Mouse (Mus musculus): ENCODE measurements around the gene Kcnab2.

Kcnab2 gene

GRCm38 (mm10) chr4:152392192-152392591 is 85.5 kb downstream of the Kcnab2 start:
- no peak for DNase-seq (ENCODE audit: low spot score in 2 of 2)

- peak in 1 of 2 experiments; percentile 49 for DNase-seq (ENCODE audit: low spot score in 2 of 2)
Measured at GRCm38 (mm10) chr4:152385644-152386043, 92.0 kb downstream of the Kcnab2 start.

- DNase-seq (ENCODE audit: low spot score in 2 of 2) = no peak
Measured at GRCm38 (mm10) chr4:152382528-152383252, 95.0 kb downstream of the Kcnab2 start.

DNA sequence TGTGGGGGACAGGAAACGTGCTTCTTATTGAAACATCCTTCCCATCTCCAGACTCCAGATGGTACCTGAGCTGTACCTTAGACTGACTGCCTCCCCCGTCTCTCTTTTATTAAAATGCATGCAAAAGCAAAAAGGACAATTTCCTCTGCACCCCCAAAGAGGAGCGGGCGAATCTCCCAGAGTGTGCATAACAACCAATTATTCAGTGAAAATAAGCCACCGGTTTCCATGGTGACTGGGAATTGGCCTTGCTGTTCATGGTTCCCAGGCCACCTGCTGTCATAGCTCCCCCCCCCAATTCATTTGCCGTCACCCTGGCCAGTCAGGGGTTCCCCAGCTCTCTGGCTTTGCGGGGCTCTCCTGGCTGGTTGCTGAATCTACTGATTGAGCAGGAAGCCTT is 112.4 kb downstream of the Kcnab2 start:
- DNase-seq (ENCODE audit: low spot score in 2 of 2) = no peak

- DNase-seq (ENCODE audit: low spot score in 2 of 2) = no peak
Measured at GRCm38 (mm10) chr4:152362180-152362579, 115.5 kb downstream of the Kcnab2 start.

- peak in 1 of 2 experiments; percentile 50 for DNase-seq (ENCODE audit: low spot score in 2 of 2)
Measured at GRCm38 (mm10) chr4:152360855-152361254, 116.8 kb downstream of the Kcnab2 start.

DNA sequence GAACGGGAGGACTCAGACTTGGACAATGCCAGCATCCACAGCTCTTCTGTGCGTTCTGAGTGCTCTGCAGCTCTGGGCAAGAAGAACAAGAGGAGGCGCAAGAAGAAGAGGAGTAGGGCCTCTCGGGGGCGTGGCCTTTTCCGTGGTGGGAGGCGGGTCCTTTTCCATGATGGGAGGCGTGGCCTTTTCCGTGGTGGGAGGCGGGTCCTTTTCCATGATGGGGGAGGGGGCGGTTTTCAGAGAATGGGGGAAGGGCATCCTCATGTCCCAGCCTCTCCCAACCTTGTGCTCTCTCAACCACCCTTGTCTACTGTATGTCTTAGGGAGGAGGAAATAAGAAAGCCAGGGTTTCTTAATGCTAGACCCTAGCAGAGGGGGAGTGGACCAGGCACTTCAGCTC is 118.0 kb downstream of the Kcnab2 start:
- no peak for DNase-seq (ENCODE audit: low spot score in 2 of 2)

DNA sequence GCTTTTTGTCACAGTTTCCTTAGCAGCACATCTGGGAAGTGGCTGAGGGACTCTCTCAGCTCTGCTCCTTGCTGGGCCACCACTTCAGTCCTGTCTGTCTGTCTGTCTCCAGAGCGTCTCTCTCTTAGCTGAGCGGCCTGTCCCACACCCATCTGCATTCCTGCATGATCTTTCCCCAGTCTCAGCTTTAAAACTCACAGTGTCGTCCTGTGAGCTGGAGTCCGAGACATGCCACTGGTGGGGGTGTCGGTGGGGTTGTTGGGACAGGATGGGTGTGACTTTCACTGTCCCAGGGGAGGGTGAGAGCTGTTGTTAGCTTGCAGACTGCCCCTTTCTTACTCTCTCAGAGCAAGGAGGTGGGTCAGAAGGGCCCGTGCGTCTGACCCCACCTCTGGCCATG is 122.0 kb downstream of the Kcnab2 start:
- DNase-seq (ENCODE audit: low spot score in 2 of 2) = no peak

GRCm38 (mm10) chr4:152353886-152354637 is 123.6 kb downstream of the Kcnab2 start:
- no peak for DNase-seq (ENCODE audit: low spot score in 2 of 2)

DNA sequence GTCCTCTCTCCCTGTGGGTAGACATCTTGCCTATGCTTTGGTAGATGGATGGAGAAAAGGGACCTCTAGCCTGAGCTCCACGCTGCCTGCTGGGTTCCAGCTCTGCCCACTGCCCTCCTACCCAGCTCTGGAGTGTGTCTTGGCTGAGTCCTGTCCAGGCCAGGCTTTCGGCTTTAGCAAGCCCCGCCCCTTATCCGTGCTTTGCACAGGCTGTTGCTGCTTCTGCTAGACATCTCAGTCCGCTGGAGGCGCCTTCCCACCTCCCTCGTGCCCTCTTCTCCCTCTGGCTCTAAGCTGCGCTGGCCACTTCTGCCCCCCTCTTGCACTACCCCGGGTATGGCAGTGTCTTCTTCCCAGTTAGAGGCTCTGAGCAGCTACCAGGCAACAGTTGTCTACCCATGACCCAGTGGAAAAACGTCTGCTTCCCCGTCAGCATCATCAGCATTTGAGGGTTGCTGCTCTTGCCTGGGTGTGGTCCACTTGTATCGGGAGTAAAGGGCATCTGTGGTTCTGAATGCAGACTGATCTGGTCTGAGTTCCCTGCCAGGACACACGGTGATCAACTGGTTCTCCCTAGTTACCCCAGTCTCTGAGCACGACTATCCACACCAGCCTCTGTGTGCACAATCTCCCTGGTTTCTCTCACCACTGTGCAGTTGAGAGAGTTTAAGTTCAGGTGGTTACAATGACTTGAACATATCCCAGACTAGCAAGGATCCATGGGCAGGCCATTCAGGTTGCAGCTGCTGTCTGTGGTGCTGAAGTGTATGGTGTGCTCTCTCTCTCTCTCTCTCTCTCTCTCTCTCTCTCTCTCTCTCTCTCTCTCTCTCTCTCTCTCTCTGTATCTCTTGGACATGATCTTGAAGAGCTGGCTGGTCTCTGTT is 126.0 kb downstream of the Kcnab2 start:
- no peak for DNase-seq (ENCODE audit: low spot score in 2 of 2)

DNA sequence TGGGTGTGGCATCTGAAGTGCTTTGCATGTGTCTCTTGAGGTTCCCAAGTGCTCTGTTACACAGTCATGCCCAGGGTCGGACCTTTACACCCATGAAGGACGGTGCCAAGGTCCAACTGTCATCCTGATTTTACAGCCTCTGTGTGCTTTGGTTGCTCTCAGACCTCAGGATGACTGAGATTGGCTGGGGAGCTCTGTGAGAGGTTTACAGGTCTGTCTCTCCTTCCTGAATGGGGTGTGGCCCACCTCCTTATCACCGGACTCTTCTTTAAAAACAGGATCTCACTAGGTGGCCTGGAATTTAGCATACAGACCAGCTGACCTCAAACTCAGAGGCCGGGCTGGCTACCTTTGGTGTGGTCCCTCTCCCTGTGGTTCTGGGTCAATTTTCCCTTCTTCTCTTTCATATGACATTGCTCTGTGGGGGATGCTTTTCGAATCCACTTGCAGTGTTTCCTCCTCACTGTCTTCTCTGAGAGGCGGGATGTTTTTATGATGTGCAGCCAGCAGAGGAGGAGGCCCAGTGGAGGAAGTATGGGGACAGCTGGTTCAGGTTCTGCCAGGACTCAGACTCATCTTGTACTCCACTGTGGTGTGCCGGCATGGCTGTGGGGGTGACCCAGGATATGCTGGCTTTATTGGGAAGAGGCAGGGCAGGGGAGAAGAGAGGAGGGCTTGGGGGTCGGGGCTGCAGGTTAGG is 126.8 kb downstream of the Kcnab2 start:
- no peak for DNase-seq (ENCODE audit: low spot score in 2 of 2)

DNA sequence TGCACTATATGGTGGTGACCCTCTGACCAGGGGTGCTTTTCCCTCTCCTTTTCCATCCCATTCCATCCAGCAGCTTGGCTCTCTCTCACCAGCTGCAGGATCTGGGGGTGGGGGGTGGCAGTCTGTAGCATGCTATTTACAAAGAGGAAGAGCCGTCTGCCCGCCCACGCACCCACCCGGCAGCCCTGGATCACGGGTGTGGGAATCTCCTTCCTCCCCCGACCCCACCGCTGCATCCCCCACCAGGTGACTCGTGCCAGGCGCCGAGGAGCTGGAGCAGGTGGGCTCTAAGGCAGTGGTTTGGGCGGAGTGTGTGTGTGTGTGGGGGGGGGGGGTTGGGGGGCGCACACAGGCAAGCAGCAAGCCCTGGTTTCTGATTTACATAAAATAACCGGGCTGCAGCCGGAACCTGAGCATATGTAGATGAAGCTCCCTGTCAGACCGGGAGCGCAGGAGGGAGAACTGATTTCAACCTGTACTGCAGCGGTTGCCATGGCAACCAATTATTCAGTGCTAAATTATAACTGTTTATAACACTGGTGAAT is 127.8 kb downstream of the Kcnab2 start:
- no peak for DNase-seq (ENCODE audit: low spot score in 2 of 2)

GRCm38 (mm10) chr4:152345120-152345889 is 132.4 kb downstream of the Kcnab2 start:
- DNase-seq (ENCODE audit: low spot score in 2 of 2) = no peak

DNA sequence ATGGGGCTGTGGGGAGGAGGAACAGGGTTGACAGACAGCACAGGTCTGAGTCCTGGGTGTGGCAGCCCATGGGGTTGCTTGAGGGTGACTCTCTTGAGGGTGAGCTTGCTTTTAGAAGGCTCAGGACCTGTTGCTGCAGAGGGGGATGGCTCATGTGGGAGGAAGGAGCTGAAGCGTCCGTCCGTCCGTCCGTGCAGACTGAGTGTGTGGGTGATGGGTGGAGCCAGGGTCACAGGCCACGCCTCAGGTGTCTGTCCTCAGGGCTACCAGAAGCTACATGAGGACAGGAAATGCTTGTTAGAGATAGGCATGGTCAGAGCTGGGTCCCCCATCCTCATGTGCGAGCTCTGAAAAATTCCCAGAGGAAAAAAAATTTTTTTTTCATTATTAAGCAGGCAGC is 133.0 kb downstream of the Kcnab2 start:
- DNase-seq (ENCODE audit: low spot score in 2 of 2) = no peak

DNA sequence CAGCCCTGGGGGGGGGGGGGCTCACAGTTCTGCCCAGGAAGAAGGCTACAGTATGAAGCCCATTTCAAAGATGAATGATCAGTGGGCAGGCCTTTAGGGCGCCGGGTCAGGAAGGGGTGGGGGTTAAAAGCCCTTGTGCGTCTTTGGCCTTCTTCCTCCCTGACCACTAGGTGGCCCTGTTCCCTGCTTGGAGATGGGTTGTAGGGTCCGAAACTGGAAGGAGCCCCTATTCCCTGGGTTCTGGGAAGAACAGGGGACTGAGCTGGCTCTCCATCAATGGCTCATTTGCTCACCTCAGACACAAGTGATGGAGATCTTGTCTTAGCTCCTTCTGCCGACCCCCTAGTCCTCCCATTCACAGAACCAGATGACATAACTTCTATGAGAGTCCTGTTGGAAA is 134.4 kb downstream of the Kcnab2 start:
- DNase-seq (ENCODE audit: low spot score in 2 of 2) = peak in 1 of 2 experiments; percentile 36
